Mouse (Mus musculus) left cerebral cortex, adult 8-10 months (tissue): ENCODE measurements around the gene Rassf2. TPM values are rescaled to one million over a fixed set of nuclear protein-coding genes. Genes with fewer than 3 reads are reported as not detected.

Experiments
- DNase-seq, 2 experiments: peaks; one replicate each; pipeline ENCODE4 v3.0.0; 2022; ENCODE audit warnings: low spot score in 2 of 2
- total RNA-seq, 4 experiments: library from RNA; stranded (reverse); gene quantifications; 2 replicates each; pipeline ENCODE4 v1.2.4; 2022

The Rassf2 gene
- total RNA-seq, 4 experiments from 2014 or later = 50.7 to 55.7 (median 53.8) TPM

- DNase-seq = no peak
Observed at GRCm38 (mm10) chr2:131956336-131957256, 73.5 kb downstream of the Rassf2 start.

- DNase-seq = no peak
Observed at GRCm38 (mm10) chr2:131955264-131955663, 74.8 kb downstream of the Rassf2 start.

- DNase-seq = no peak
Observed at GRCm38 (mm10) chr2:131954835-131955234, 75.2 kb downstream of the Rassf2 start.

GRCm38 (mm10) chr2:131953711-131954110, 76.3 kb downstream of the Rassf2 start:
- no peak for DNase-seq

- DNase-seq = no peak
Observed at GRCm38 (mm10) chr2:131952961-131953538, 77.0 kb downstream of the Rassf2 start.

GRCm38 (mm10) chr2:131952456-131952855, 77.6 kb downstream of the Rassf2 start:
- no peak for DNase-seq

GRCm38 (mm10) chr2:131950598-131951095, 79.4 kb downstream of the Rassf2 start, which contains the start of gene Prnd:
Gene Prnd, plus strand, starts transcription at chr2:131950861.
- DNase-seq = no peak

- DNase-seq = no peak
Observed at GRCm38 (mm10) chr2:131949767-131950597, 80.1 kb downstream of the Rassf2 start.

- no peak for DNase-seq
Observed at GRCm38 (mm10) chr2:131948916-131949639, 81.0 kb downstream of the Rassf2 start.

- no peak for DNase-seq
Observed at GRCm38 (mm10) chr2:131948156-131948555, 81.9 kb downstream of the Rassf2 start.

GRCm38 (mm10) chr2:131946351-131946750, 83.7 kb downstream of the Rassf2 start:
- peak in 1 of 2 experiments; percentile 2 for DNase-seq

- DNase-seq = peak in 1 of 2 experiments; percentile 4
Observed at GRCm38 (mm10) chr2:131945765-131946164, 84.3 kb downstream of the Rassf2 start.

GRCm38 (mm10) chr2:131945225-131945624, 84.8 kb downstream of the Rassf2 start:
- DNase-seq = no peak

- DNase-seq = no peak
Observed at GRCm38 (mm10) chr2:131944370-131944769, 85.7 kb downstream of the Rassf2 start.

GRCm38 (mm10) chr2:131941501-131941900, 88.6 kb downstream of the Rassf2 start:
- DNase-seq = no peak

- DNase-seq = no peak
Observed at GRCm38 (mm10) chr2:131940506-131940905, 89.6 kb downstream of the Rassf2 start.

Other genes with a start within 250 kb of the Rassf2 start
- gene Erv3, start 170.5 kb downstream of the Rassf2 start, total RNA-seq = under 1 TPM; 0.13 to 0.27 (median 0.25) TPM
- 100 to 1,000 TPM; 819 to 855 (median 835) TPM for gene Prnp, start 120.3 kb downstream of the Rassf2 start, total RNA-seq
- not detected for gene Prn, start 120.3 kb downstream of the Rassf2 start, total RNA-seq
- gene Prnd, start 79.4 kb downstream of the Rassf2 start, total RNA-seq = under 1 TPM in 3 of 4 experiments, not detected in 1; 0.11 to 0.30 (median 0.21) TPM
- 100 to 1,000 TPM; 146 to 160 (median 153) TPM for gene Slc23a2, start 114.8 kb upstream of the Rassf2 start, total RNA-seq
- gene Tmem230, start 217.5 kb upstream of the Rassf2 start, total RNA-seq = 10 to 100 TPM; 34.0 to 37.1 (median 36.4) TPM
- gene Pcna, start 223.1 kb upstream of the Rassf2 start, total RNA-seq = 10 to 100 TPM; 51.4 to 59.2 (median 53.9) TPM
- gene Cds2, start 232.9 kb upstream of the Rassf2 start, total RNA-seq = 100 to 1,000 TPM; 257 to 277 (median 265) TPM